Mouse (Mus musculus) pancreas, adult 10 weeks (tissue): ENCODE data around the gene Nos3. TPM values are rescaled to one million over a fixed set of nuclear protein-coding genes. Genes with fewer than 3 reads are reported as not detected.

ENCODE experiments used
- polyA plus RNA-seq: library from polyadenylated mRNA; stranded (reverse); fragments of 350-450 nt; fragmentation: Illumina TruSeq; extraction: RNeasy Lipid Tissue Mini Kit (QIAGEN cat#74804); gene quantifications from one replicate; pipeline ENCODE4 v1.2.3, GENCODE M21; 2015; ENCODE audit warnings: low read depth, low replicate concordance; ENCODE audit not compliant: insufficient read depth

Nos3 gene
- polyA plus RNA-seq = 6.1 TPM

DNA sequence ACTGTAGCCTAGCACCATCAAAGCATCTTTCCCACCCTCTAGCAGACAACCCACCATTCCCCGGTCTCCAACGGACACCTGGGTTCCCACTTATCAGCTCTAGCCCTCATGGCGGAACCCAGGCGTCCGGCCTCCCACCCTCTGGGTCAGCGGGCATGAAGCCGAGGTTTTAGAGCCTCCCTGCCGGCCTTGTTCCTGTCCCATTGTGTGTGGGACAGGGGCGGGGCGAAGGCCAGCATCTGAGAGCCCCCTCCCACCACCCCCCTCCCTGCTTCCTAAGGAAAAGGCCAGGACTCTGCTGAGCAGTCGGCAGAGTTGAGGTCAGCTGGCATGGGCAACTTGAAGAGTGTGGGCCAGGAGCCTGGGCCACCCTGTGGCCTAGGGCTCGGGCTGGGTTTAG is at the start of gene Nos3:
Gene Nos3 (plus strand): TSS at position 303 of the 400 bp plus-strand sequence.

DNA sequence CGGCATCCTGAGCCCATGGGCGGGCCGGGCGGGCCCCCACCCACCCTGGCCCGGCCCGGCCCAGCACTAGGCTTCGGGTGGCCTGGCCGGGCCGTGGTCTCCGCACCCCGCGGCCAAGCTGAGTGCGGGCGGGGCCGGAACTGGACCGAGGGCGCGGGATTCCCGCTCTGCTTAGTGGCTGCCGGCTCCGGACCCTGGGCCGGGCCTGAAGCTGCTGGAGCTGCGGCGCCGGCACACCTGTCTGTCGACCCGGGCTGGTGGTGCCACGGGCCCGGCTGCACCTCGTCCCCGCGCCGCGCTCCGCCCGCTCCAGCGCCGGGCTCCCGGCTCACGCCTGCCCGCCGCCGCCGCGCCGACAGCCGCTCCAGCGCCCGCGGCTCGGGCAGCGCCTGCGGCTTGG is 13.3 kb upstream of the Nos3 start, which contains the start of gene Kcnh2:
Gene Kcnh2 (minus strand): TSS at position 327 of the 400 bp plus-strand sequence.

GRCm38 (mm10) chr5:24391864-24392263 is 27.3 kb downstream of the Nos3 start, which contains the start of gene Atg9b:
Gene Atg9b, minus strand, starts transcription at chr5:24392143.

GRCm38 (mm10) chr5:24393392-24393997 is 28.9 kb downstream of the Nos3 start, which contains the start of gene Abcb8:
Gene Abcb8, plus strand, starts transcription at chr5:24393663.

DNA sequence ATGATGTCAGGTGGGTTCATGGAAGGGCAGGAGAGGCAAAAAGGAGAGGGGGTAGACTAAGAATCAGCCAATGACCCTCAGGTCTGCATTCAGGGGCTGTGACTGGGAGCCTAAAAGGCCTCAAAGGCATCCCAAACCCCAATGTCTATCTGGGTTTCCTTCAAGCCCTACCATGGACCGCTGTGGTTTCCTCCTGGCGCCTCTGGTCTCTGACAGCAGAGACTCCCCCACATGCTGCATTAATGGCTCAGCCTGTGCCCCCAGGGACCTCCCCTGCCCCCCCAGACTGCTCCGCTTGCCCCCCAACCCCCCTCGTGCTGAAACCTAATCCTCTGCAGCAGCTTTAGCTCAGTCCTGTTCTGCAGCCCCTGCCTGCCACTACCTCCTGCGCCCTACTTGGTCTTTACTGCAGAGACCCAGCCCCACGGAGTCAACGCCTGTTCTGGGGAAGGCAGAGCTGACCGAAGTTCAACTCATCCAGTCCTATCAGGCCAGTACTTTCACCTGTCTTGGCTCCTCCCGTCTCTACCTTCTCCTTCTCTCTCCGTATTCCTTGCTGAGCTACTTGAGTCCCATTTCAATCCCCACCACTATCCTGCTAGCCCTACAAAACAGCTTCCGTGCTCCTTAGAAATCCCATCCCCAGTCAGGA is 48.6 kb downstream of the Nos3 start, which contains the start of gene Asic3:
Gene Asic3 (plus strand): TSS at position 351 of the 652 bp plus-strand sequence.

DNA sequence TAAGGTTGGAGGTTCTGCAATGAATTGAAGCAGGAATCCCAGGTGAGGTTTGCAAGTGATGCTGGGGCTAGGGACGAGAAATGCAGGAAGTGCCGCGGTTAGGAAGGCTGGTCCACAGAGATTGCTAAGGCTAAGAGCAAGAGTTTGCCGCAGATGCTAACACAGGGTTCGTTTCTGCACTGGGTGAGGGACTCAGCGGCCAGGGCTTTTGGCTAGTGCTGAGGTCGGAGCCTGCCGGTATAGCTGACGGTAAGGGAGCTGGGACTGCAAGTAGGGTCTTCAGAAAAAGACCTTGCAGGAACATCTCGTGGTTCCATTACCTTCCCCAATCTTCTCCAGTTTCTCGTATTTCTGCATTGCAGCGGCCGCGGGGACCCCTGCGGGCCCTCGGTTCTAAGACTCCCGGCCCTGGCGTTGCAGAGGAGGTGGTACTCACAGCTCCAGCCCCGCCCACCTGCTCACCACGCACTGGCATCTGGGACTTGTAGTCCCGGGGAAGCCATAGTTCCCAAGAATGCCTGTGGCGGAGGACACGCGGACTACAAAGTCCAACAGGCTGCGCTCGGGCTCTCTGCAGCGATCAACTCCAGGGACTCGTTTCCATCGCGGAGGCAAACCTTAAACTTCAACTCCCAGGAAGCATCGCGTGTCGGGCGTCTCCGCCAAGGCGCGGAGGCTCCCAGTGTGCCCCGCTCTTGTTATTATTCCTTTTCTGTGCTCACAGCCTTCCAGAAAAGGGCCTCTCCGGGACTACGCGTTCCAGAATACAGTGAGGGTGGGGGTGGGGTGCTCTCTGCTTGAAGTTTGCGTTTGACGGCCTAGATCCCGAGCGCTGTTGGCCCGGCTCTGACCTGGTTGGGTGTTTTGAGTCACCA is 58.8 kb downstream of the Nos3 start, which contains the start of the genes Cdk5 and Slc4a2:
Gene Cdk5 (minus strand): TSS at position 402 of the 875 bp plus-strand sequence.
Gene Slc4a2 (plus strand): TSS at position 709 of the 875 bp plus-strand sequence.

Other genes starting within 250 kb of the Nos3 start
- gene Nupl2, start 199.8 kb upstream of the Nos3 start, polyA plus RNA-seq = 1.2 TPM
- gene Kcnh2, start 13.2 kb upstream of the Nos3 start, polyA plus RNA-seq = 4.4 TPM
- 0.92 TPM for gene Atg9b, start 27.3 kb downstream of the Nos3 start, polyA plus RNA-seq
- 16.3 TPM for gene Abcb8, start 28.9 kb downstream of the Nos3 start, polyA plus RNA-seq
- not detected for gene Asic3, start 48.6 kb downstream of the Nos3 start, polyA plus RNA-seq
- 16.5 TPM for gene Cdk5, start 58.7 kb downstream of the Nos3 start, polyA plus RNA-seq
- 26.8 TPM for gene Slc4a2, start 59.0 kb downstream of the Nos3 start, polyA plus RNA-seq
- gene Fastk, start 80.5 kb downstream of the Nos3 start, polyA plus RNA-seq = 66.7 TPM
- gene Tmub1, start 83.0 kb downstream of the Nos3 start, polyA plus RNA-seq = 4.4 TPM
- 26.5 TPM for gene Agap3, start 87.4 kb downstream of the Nos3 start, polyA plus RNA-seq
- gene Gbx1, start 162.4 kb downstream of the Nos3 start, polyA plus RNA-seq = not detected
- gene Asb10, start 176.2 kb downstream of the Nos3 start, polyA plus RNA-seq = not detected
- not detected for gene 4931409K22Rik, start 192.0 kb downstream of the Nos3 start, polyA plus RNA-seq
- gene Abcf2, start 212.7 kb downstream of the Nos3 start, polyA plus RNA-seq = 8.9 TPM
- 20.5 TPM for gene Chpf2, start 221.9 kb downstream of the Nos3 start, polyA plus RNA-seq